Mouse (Mus musculus): ENCODE measurements around the gene Sult3a1. TPM values are rescaled to one million over a fixed set of nuclear protein-coding genes. Genes with fewer than 3 reads are reported as not detected.
"Not testable (repeated sequence)": the region's sequence is repeated elsewhere in the genome, so short reads cannot be mapped to it uniquely, and the experiment has no call there.

Gene Sult3a1
- total RNA-seq (2018; cell fraction: chromatin; rRNA removed): not detected
- total RNA-seq (2018; cell fraction: cytosol; rRNA removed): not detected
- not detected for total RNA-seq (2018; cell fraction: nucleus; rRNA removed)
- not detected in 3 replicates for polyA plus RNA-seq (2018)

- Histone ChIP-seq H3K36me3 (ENCODE audit: inconsistent target) (no peaks in the 10 kb centered on the region), H3K79me2 (ENCODE audit: inconsistent target) (no peaks in the 10 kb centered on the region), H3K4me3 (ENCODE audit: inconsistent target) (no peak within 1 kb of the TSS), H3K27ac (no peak within 1 kb of the TSS)
These were observed at the start of gene Sult3a1 for GRCm38 (mm10) chr10:33857421-33857820. Gene Sult3a1, plus strand, starts transcription at chr10:33857721.

DNA sequence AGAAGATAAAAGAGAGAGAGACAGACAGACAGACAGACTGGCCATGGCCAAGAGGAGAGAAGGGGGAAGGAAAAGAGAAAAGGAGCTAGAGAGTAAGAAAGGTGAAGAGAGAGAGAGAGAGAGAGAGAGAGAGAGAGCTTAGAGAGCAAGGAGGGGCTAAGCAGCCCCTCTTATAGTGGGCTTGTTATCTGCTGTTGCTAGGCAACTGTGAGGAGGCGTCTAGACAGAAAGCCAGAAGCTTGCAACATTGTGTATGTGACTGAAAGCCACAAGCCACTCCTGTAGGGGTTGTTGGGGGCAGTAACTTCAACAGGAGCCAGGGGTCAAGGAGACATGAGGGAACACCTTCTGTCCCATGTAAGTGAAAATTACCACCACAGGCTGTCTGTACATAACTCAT lies 45.7 kb upstream of the Sult3a1 start:
- H3K27ac ChIP-seq: no peak overlapping the region
- no peaks in the 10 kb centered on the region for H3K79me2 ChIP-seq (ENCODE audit: inconsistent target)
- H3K36me3 ChIP-seq (ENCODE audit: inconsistent target): no peaks in the 10 kb centered on the region
- no peak overlapping the region for H3K4me3 ChIP-seq (ENCODE audit: inconsistent target)
- 37% methylated on average over 1 of the region's 1 CpGs for WGBS (ENCODE audit: missing documents)

DNA sequence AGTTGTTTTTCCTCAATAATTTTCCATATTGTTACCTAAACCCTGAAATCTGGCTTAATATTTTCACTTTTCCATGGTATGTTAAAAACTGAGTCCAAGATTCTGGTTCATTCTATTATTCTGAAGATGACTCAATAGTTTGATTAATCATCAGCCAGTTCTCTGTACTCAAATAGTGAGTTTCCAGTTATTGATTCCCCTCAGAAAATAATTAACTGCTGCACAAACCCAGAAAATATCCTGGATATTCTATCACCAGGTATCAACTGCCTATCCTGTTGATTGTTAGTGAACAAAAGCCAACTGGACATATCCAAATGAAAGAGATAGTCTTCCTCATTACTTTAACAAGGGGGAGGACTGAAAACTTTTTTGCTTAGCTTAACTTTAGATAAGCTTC lies 43.3 kb upstream of the Sult3a1 start:
- H3K27ac ChIP-seq: no peak overlapping the region
- no peak overlapping the region for H3K4me3 ChIP-seq (ENCODE audit: inconsistent target)
- no peaks in the 10 kb centered on the region for H3K79me2 ChIP-seq (ENCODE audit: inconsistent target)
- H3K36me3 ChIP-seq (ENCODE audit: inconsistent target): no peaks in the 10 kb centered on the region

GRCm38 (mm10) chr10:33816923-33817322 lies 40.6 kb upstream of the Sult3a1 start:
- no peak overlapping the region for H3K4me3 ChIP-seq (ENCODE audit: inconsistent target)
- WGBS (ENCODE audit: missing documents): 85% methylated on average over 1 of the region's 1 CpGs
- no peaks in the 10 kb centered on the region for H3K36me3 ChIP-seq (ENCODE audit: inconsistent target)
- H3K79me2 ChIP-seq (ENCODE audit: inconsistent target): no peaks in the 10 kb centered on the region
- no peak overlapping the region for H3K27ac ChIP-seq

DNA sequence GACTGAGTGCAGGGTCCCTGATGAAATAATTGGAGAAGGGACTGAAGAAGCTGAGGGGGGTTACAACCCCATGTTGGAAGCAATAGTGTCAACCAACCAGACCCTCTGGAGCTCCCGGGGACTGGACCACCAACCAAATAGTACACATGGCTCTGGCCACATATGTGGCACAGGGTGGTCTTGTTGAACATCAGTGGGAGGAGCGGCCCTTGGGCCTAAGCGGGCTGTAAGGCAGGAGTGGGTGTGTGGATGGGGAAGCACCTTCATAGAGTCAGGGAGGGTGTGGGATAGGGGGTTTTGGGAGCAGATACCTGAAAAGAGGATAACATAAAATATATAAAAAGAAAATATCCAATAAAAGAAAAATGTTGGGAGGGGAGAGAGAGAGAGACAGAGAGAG lies 36.6 kb upstream of the Sult3a1 start:
- WGBS (ENCODE audit: missing documents): 89% methylated on average over 3 of the region's 3 CpGs
- Histone ChIP-seq H3K79me2 (ENCODE audit: inconsistent target) (no peaks in the 10 kb centered on the region), H3K27ac (no peak overlapping the region), H3K4me3 (ENCODE audit: inconsistent target) (no peak overlapping the region), H3K36me3 (ENCODE audit: inconsistent target) (no peaks in the 10 kb centered on the region)

DNA sequence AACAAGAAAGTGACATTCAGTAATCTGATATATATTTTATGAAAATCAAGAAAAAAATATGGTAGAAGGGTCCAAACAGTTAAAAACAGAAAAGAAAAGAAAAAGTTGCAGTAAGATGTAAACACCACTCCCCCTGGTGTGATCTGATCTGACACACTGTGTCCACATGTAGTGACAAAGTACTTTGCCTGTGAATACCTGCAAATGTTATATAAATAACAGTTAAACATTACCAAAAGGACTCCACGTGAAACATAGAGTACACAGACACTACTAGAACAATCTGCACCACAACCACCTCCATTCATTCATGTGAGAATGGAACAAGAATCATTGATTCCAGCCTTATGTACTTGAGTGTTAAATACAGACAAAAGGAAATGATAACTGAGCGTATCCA lies 8.5 kb downstream of the Sult3a1 start:
- Histone ChIP-seq H3K27ac (no peak overlapping the region), H3K4me3 (ENCODE audit: inconsistent target) (no peak overlapping the region), H3K79me2 (ENCODE audit: inconsistent target) (no peaks in the 10 kb centered on the region), H3K36me3 (ENCODE audit: inconsistent target) (no peaks in the 10 kb centered on the region)
- WGBS (ENCODE audit: missing documents): 79% methylated on average over 2 of the region's 2 CpGs

DNA sequence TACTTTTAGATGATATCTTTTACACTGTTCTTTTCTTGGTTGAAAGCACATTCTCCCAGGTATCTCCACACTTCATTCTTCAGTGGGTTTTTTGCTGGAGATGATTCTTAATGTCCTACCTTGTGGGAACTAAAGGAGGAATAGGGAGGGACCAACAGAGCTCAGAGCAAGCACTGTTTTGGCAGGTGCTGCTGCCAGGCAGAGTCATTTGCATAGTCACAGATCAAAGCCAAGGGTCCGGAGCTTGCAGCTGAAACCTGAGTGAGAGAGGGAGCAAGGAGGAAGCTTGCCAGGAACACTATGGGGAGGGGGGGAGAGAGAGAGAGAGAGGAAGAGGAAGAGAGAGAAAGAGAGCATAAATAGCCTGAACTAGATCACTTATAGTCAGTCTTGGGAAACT lies 12.9 kb downstream of the Sult3a1 start:
- no peak overlapping the region for H3K27ac ChIP-seq
- no peaks in the 10 kb centered on the region for H3K36me3 ChIP-seq (ENCODE audit: inconsistent target)
- WGBS (ENCODE audit: missing documents): 14% methylated on average over 1 of the region's 1 CpGs
- H3K4me3 ChIP-seq (ENCODE audit: inconsistent target): no peak overlapping the region
- no peaks in the 10 kb centered on the region for H3K79me2 ChIP-seq (ENCODE audit: inconsistent target)

GRCm38 (mm10) chr10:33872672-33873398 lies 15.3 kb downstream of the Sult3a1 start:
- H3K79me2 ChIP-seq (ENCODE audit: inconsistent target): no peaks in the 10 kb centered on the region
- H3K27ac ChIP-seq: no peak overlapping the region
- no peak overlapping the region for H3K4me3 ChIP-seq (ENCODE audit: inconsistent target)
- H3K36me3 ChIP-seq (ENCODE audit: inconsistent target): no peaks in the 10 kb centered on the region
- WGBS (ENCODE audit: missing documents): 81% methylated on average over 2 of the region's 2 CpGs

DNA sequence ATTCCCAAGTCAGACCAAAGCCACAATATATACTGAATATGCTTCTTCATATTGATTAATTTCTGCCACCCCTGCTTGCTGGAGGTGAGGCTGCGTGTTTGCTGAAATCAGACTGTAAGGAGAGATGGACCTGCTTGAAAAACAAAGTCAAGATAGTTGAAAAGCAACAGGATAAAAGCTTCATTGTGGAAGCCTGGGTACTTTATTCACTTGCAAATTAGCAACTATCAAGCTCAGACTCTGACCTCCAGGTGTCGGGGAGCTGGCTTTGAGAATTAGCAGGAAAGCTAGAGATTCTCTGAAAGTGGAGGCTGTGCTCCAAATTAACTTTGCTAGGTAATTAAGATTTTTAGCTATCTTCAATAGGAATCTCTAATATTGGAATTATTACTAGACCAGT lies 24.9 kb downstream of the Sult3a1 start:
- WGBS (ENCODE audit: missing documents): 93% methylated on average over 2 of the region's 2 CpGs
- H3K36me3 ChIP-seq (ENCODE audit: inconsistent target); H3K4me3 ChIP-seq (ENCODE audit: inconsistent target); H3K27ac ChIP-seq; H3K79me2 ChIP-seq (ENCODE audit: inconsistent target): not testable (repeated sequence)

DNA sequence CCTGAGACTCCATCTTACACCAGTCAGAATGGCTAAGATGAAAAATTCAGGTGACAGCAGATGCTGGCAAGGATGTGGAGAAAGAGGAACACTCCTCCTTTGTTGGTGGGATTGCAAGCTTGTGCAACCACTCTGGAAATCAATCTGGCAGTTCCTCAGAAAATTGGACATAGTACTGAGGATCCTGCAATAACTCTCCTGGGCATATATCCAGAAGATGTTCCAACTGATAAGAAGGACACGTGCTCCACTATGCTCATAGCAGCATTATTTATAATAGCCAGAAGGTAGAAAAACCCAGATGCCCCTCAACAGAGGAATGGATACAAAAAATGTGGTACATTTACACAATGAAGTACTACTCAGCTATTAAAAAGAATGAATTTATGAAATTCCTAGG lies 44.0 kb downstream of the Sult3a1 start:
- H3K4me3 ChIP-seq (ENCODE audit: inconsistent target); H3K79me2 ChIP-seq (ENCODE audit: inconsistent target); H3K27ac ChIP-seq; H3K36me3 ChIP-seq (ENCODE audit: inconsistent target): not testable (repeated sequence)
- 100% methylated on average over 1 of the region's 1 CpGs for WGBS (ENCODE audit: missing documents)

GRCm38 (mm10) chr10:33904530-33905481 lies 47.3 kb downstream of the Sult3a1 start, which contains the start of gene Rsph4a:
Gene Rsph4a, plus strand, starts transcription at chr10:33905111.
- Histone ChIP-seq H3K79me2 (ENCODE audit: inconsistent target) (no peaks in the 10 kb centered on the region), H3K4me3 (ENCODE audit: inconsistent target) (no peak within 1 kb of the TSS), H3K27ac (no peak within 1 kb of the TSS), H3K36me3 (ENCODE audit: inconsistent target) (no peaks in the 10 kb centered on the region)
- 6% methylated on average over 17 of the region's 17 CpGs for WGBS (ENCODE audit: missing documents)

DNA sequence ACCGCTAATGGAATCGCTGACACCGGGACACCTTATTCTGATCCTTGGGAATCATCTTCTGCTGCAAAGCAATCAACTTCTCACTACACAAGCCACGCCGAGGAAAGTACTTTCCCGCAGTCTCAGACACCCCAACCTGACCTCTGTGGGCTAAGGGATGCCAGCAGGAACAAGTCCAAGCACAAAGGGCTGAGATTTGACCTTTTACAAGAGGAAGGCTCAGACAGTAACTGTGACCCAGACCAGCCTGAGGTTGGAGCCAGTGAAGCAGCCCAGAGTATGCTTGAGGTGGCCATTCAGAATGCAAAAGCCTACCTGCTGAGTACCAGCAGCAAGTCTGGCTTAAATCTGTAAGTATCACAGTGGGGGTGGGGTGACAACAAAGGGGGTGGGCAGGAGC lies 48.0 kb downstream of the Sult3a1 start:
- 17% methylated on average over 6 of the region's 6 CpGs for WGBS (ENCODE audit: missing documents)
- H3K36me3 ChIP-seq (ENCODE audit: inconsistent target): no peaks in the 10 kb centered on the region
- H3K27ac ChIP-seq: no peak overlapping the region
- H3K4me3 ChIP-seq (ENCODE audit: inconsistent target): no peak overlapping the region
- H3K79me2 ChIP-seq (ENCODE audit: inconsistent target): no peaks in the 10 kb centered on the region

Measured in macrophage (primary cell).